Mouse (Mus musculus): ENCODE measurements around the gene Smoc1. TPM values are rescaled to one million over a fixed set of nuclear protein-coding genes. Genes with fewer than 3 reads are reported as not detected.

Smoc1 gene
- polyA plus RNA-seq, 1 experiment from 2014 or later = 21.4 TPM

- Histone ChIP-seq H3K9me3 (no peaks in the 10 kb centered on the region), H3K36me3 (no peaks in the 10 kb centered on the region), H3K4me2 (no peak overlapping the region), H3K4me3 (no peak overlapping the region), H3K9ac (no peak overlapping the region), H3K4me1 (replicated peaks) (peaks cover 30% of the 10 kb centered on the region), H3K27ac (no peak overlapping the region), H3K27me3 (peaks cover 19% of the 10 kb centered on the region; the same call in 1 of the 2 replicates)
- no peak for ATAC-seq (ENCODE audit: low FRiP score)
- 51% methylated on average over 10 of the region's 10 CpGs for WGBS
These were observed 117.6 kb downstream of the Smoc1 start for GRCm38 (mm10) chr12:81144201-81144600.

- H3K4me1 ChIP-seq (replicated peaks) = peaks cover 15% of the 10 kb centered on the region; the same call in 1 of the 2 replicates
- no peak overlapping the region for H3K4me2 ChIP-seq
- no peak overlapping the region for H3K4me3 ChIP-seq
- H3K9me3 ChIP-seq = no peaks in the 10 kb centered on the region
- ATAC-seq (ENCODE audit: low FRiP score) = peak; percentile 80
- 11% methylated on average over 10 of the region's 10 CpGs for WGBS
- no peaks in the 10 kb centered on the region for H3K36me3 ChIP-seq
- peaks cover 26% of the 10 kb centered on the region for H3K27me3 ChIP-seq
- H3K27ac ChIP-seq = peak overlapping the region; percentile 37; the same call in 1 of the 2 replicates
- no peak overlapping the region for H3K9ac ChIP-seq
These were observed 120.0 kb downstream of the Smoc1 start for GRCm38 (mm10) chr12:81146417-81147180.

- WGBS = 96% methylated on average over 6 of the region's 6 CpGs
- Histone ChIP-seq H3K36me3 (0 out of 2 replicates have a peak, but pooled peaks cover under 1% of the 10 kb centered on the region), H3K27me3 (peaks cover 19% of the 10 kb centered on the region), H3K9me3 (no peaks in the 10 kb centered on the region), H3K4me2 (no peak overlapping the region), H3K4me3 (no peak overlapping the region), H3K27ac (no peak overlapping the region), H3K9ac (no peak overlapping the region), H3K4me1 (replicated peaks) (peaks cover 14% of the 10 kb centered on the region; the same call in 1 of the 2 replicates)
- ATAC-seq (ENCODE audit: low FRiP score) = no peak
These were observed 121.3 kb downstream of the Smoc1 start for GRCm38 (mm10) chr12:81147956-81148355.

- WGBS = 84% methylated on average over 5 of the region's 5 CpGs
- no peak overlapping the region for H3K4me2 ChIP-seq
- H3K27ac ChIP-seq = no peak overlapping the region
- peaks cover 19% of the 10 kb centered on the region for H3K27me3 ChIP-seq
- ATAC-seq (ENCODE audit: low FRiP score) = no peak
- no peak overlapping the region for H3K4me3 ChIP-seq
- peaks cover 6% of the 10 kb centered on the region; the same call in 1 of the 2 replicates for H3K4me1 ChIP-seq (replicated peaks)
- no peak overlapping the region for H3K9ac ChIP-seq
- no peaks in the 10 kb centered on the region for H3K9me3 ChIP-seq
- 0 out of 2 replicates have a peak, but pooled peaks cover 3% of the 10 kb centered on the region for H3K36me3 ChIP-seq
These were observed 124.3 kb downstream of the Smoc1 start for GRCm38 (mm10) chr12:81150917-81151316.

DNA sequence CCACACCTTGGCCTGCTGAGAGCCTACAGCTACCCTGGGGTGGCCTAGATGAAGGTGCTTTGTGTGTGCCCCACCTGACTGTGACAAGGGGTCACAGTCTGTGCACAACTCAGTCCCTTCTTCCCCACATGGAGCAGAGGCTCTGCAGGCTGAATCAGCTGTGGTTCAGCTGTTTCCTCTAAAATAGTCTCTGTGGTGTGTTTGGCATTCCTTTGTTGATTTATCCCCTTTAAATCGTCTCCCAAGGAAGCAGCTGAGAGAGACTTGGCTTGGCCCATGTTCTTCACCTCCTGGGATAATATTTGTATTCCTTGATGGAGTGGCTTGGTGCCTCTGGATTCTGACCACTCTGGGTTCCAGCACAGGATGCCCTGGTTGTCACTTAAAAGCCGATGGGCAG, 125.5 kb downstream of the Smoc1 start:
- no peak for ATAC-seq (ENCODE audit: low FRiP score)
- 84% methylated on average over 2 of the region's 2 CpGs for WGBS
- 0 out of 2 replicates have a peak, but pooled peaks cover 3% of the 10 kb centered on the region for H3K36me3 ChIP-seq
- no peak overlapping the region for H3K4me3 ChIP-seq
- no peaks in the 10 kb centered on the region for H3K9me3 ChIP-seq
- no peak overlapping the region for H3K9ac ChIP-seq
- peaks cover 19% of the 10 kb centered on the region for H3K27me3 ChIP-seq
- H3K4me2 ChIP-seq = no peak overlapping the region
- H3K27ac ChIP-seq = no peak overlapping the region
- no peaks in the 10 kb centered on the region for H3K4me1 ChIP-seq (replicated peaks)

DNA sequence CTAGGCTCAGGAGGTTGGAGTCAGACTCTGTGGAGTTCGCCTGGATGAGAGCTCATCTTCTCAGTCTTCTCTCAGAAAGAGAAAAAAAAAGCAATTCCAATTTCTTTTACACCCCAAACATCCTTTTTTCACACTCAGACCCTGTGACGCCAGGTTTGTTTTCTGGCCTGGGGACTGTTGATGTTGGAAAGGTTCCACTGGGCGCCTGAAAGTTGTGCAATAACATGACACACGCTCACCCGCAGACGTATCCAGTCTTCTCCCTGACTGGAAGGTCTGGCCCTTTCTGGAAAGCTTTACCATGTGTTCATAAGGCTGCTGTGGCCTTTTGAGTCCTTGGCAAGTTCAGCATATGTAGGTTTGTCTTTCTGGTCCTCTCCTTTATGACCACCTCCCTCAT, 129.1 kb downstream of the Smoc1 start:
- no peak overlapping the region for H3K9ac ChIP-seq
- no peak for ATAC-seq (ENCODE audit: low FRiP score)
- H3K27ac ChIP-seq = no peak overlapping the region
- H3K4me3 ChIP-seq = no peak overlapping the region
- WGBS = 88% methylated on average over 6 of the region's 6 CpGs
- 0 out of 2 replicates have a peak, but pooled peaks cover 3% of the 10 kb centered on the region for H3K27me3 ChIP-seq
- no peaks in the 10 kb centered on the region for H3K4me1 ChIP-seq (replicated peaks)
- 0 out of 2 replicates have a peak, but pooled peaks cover 3% of the 10 kb centered on the region for H3K36me3 ChIP-seq
- H3K4me2 ChIP-seq = no peak overlapping the region
- H3K9me3 ChIP-seq = no peaks in the 10 kb centered on the region

DNA sequence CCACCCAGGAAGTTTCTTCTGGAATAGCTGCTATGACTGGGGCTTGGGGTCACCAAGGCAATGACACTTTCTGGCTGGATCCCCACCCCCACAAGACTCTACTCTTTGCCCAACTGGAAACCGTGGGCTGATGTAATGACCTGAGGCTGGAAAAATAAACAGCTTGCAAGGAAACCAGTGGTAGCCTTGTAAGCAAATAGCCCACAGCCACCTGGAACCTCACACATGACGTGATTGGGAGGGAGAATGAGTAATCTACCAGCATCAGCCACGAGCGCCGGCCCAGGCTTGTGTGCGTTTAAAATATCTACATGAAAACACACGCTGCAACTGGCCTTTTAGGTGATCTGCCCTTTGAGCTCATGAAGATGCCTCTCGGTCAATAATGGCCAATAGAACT, 130.2 kb downstream of the Smoc1 start:
- H3K4me1 ChIP-seq (replicated peaks) = no peaks in the 10 kb centered on the region
- 0 out of 2 replicates have a peak, but pooled peaks cover 3% of the 10 kb centered on the region for H3K36me3 ChIP-seq
- no peak overlapping the region for H3K27ac ChIP-seq
- 86% methylated on average over 8 of the region's 8 CpGs for WGBS
- no peak overlapping the region for H3K4me3 ChIP-seq
- ATAC-seq (ENCODE audit: low FRiP score) = no peak
- H3K9me3 ChIP-seq = no peaks in the 10 kb centered on the region
- H3K27me3 ChIP-seq = 0 out of 2 replicates have a peak, but pooled peaks cover 3% of the 10 kb centered on the region
- H3K9ac ChIP-seq = no peak overlapping the region
- no peak overlapping the region for H3K4me2 ChIP-seq

GRCm38 (mm10) chr12:81159947-81160346, 133.3 kb downstream of the Smoc1 start:
- Histone ChIP-seq H3K9ac (no peak overlapping the region), H3K4me2 (no peak overlapping the region), H3K27me3 (peaks cover 11% of the 10 kb centered on the region; the same call in 1 of the 2 replicates), H3K27ac (no peak overlapping the region), H3K9me3 (no peaks in the 10 kb centered on the region), H3K4me3 (no peak overlapping the region), H3K4me1 (replicated peaks) (no peaks in the 10 kb centered on the region), H3K36me3 (no peaks in the 10 kb centered on the region)
- ATAC-seq (ENCODE audit: low FRiP score) = no peak
- 67% methylated on average over 2 of the region's 2 CpGs for WGBS

- Histone ChIP-seq H3K27ac (no peak overlapping the region), H3K9ac (no peak overlapping the region), H3K36me3 (no peaks in the 10 kb centered on the region), H3K27me3 (peaks cover 11% of the 10 kb centered on the region; the same call in 1 of the 2 replicates), H3K4me1 (replicated peaks) (no peaks in the 10 kb centered on the region), H3K9me3 (no peaks in the 10 kb centered on the region), H3K4me3 (no peak overlapping the region), H3K4me2 (no peak overlapping the region)
- WGBS = 64% methylated on average over 3 of the region's 3 CpGs
- no peak for ATAC-seq (ENCODE audit: low FRiP score)
These were observed 133.8 kb downstream of the Smoc1 start for GRCm38 (mm10) chr12:81160425-81160824.

DNA sequence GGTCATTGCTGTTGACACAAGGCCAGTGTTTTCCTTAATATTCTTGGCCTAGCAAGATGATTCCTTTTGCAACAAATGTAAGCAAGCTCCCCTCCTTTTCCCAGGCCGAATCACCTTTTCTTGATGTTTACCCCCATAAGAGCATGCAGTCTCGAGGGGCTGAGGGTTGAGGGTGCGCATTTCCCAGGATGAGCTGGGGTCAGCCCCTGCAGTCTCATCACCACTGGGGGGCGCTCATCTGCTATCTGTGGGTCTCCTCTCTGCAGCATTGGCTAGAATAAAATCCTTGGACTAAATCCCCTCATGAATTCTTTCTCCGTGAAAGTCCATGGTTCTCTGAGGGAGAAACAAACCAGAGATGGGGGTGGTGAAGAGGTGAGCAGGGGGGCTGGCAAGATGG, 134.2 kb downstream of the Smoc1 start:
- H3K4me3 ChIP-seq = no peak overlapping the region
- 64% methylated on average over 5 of the region's 5 CpGs for WGBS
- H3K4me1 ChIP-seq (replicated peaks) = peaks cover 4% of the 10 kb centered on the region
- H3K9ac ChIP-seq = no peak overlapping the region
- no peak overlapping the region for H3K4me2 ChIP-seq
- H3K9me3 ChIP-seq = no peaks in the 10 kb centered on the region
- no peaks in the 10 kb centered on the region for H3K36me3 ChIP-seq
- H3K27me3 ChIP-seq = peaks cover 11% of the 10 kb centered on the region; the same call in 1 of the 2 replicates
- no peak overlapping the region for H3K27ac ChIP-seq
- no peak for ATAC-seq (ENCODE audit: low FRiP score)

- H3K4me2 ChIP-seq = no peak overlapping the region
- WGBS = 79% methylated on average over 2 of the region's 2 CpGs
- no peak for ATAC-seq (ENCODE audit: low FRiP score)
- peaks cover 8% of the 10 kb centered on the region for H3K4me1 ChIP-seq (replicated peaks)
- no peak overlapping the region for H3K4me3 ChIP-seq
- no peak overlapping the region for H3K9ac ChIP-seq
- H3K9me3 ChIP-seq = no peaks in the 10 kb centered on the region
- peaks cover 11% of the 10 kb centered on the region; the same call in 1 of the 2 replicates for H3K27me3 ChIP-seq
- H3K27ac ChIP-seq = no peak overlapping the region
- H3K36me3 ChIP-seq = no peaks in the 10 kb centered on the region
These were observed 134.7 kb downstream of the Smoc1 start for GRCm38 (mm10) chr12:81161282-81161681.

GRCm38 (mm10) chr12:81163131-81163530, 136.5 kb downstream of the Smoc1 start:
- H3K4me3 ChIP-seq = no peak overlapping the region
- H3K9ac ChIP-seq = no peak overlapping the region
- no peaks in the 10 kb centered on the region for H3K36me3 ChIP-seq
- no peak overlapping the region for H3K4me2 ChIP-seq
- no peak overlapping the region for H3K27ac ChIP-seq
- H3K27me3 ChIP-seq = peaks cover 11% of the 10 kb centered on the region; the same call in 1 of the 2 replicates
- 92% methylated on average over 3 of the region's 3 CpGs for WGBS
- H3K4me1 ChIP-seq (replicated peaks) = peaks cover 18% of the 10 kb centered on the region
- no peak for ATAC-seq (ENCODE audit: low FRiP score)
- H3K9me3 ChIP-seq = no peaks in the 10 kb centered on the region

DNA sequence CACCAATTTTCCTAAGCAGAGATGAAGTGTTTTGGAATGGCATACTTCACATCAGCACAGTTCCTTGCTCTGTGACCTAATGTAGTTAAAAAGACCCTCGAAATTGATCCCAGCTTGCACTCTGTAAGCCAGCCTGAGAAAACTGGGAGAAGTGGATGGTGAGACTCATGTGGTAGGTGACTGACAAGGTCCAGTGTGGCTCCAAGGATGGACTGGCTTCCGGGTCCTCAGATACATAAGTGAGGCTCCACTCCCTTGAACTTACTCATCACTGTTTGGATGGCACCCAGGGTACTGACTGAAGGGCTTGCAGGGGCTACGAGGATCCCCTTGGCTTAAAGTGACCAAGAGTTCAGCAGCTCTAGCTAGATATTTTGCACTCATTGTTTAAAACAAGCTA, 137.0 kb downstream of the Smoc1 start:
- Histone ChIP-seq H3K9ac (no peak overlapping the region), H3K36me3 (no peaks in the 10 kb centered on the region), H3K4me2 (no peak overlapping the region), H3K9me3 (no peaks in the 10 kb centered on the region), H3K27ac (no peak overlapping the region), H3K27me3 (peaks cover 11% of the 10 kb centered on the region; the same call in 1 of the 2 replicates), H3K4me1 (replicated peaks) (peaks cover 18% of the 10 kb centered on the region), H3K4me3 (no peak overlapping the region)
- 97% methylated on average over 3 of the region's 3 CpGs for WGBS
- no peak for ATAC-seq (ENCODE audit: low FRiP score)

Data from hindbrain, embryonic 13.5 days (tissue).